Mouse (Mus musculus): ENCODE measurements around the gene Rxrb. TPM values are rescaled to one million over a fixed set of nuclear protein-coding genes. Genes with fewer than 3 reads are reported as not detected.
A peak's percentile ranks its signal among the peaks of the same experiment; 100 is the strongest.
"Not testable (repeated sequence)": the region's sequence is repeated elsewhere in the genome, so short reads cannot be mapped to it uniquely, and the experiment has no call there.

Rxrb gene
- 52.6 and 57.1 TPM in 2 replicates for polyA plus RNA-seq (2015; fragmentation: Nextera tagmentation; extraction: Ambion mirVana)

DNA sequence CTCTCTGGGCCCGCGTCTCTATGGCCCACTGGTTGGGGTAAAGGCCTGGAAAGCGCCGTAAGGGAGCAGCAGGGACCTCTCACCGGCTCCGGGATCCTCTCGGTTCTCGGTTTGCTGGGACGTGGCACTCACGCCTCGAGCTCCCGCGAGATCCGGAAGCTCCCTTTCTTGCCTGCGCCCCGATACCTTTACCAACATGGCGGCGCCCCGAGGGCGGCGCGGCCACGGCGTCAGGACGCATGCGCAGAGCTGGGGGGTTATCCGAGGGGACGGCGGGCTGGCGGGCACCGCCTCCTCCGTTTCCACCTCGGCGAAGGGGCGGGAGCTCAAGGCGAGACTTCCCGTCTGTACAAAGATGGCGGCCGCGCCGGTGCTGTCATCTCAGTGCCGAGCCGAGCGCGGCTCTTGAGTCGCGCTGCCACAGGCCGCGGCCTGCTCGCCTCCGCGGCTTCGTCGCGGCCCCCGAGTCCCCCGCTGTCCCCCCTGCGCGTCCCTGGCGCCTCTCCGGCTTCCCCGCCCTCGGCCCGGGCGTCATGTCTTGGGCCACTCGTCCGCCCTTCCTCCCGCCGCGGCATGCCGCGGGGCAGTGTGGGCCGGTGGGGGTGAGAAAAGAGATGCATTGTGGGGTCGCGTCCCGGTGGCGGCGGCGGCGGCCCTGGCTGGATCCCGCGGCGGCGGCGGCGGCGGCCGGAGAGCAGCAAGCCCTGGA, at the start of gene Rxrb, which contains the start of gene Slc39a7:
Gene Rxrb (plus strand): TSS at position 348 of the 709 bp plus-strand sequence.
Gene Slc39a7 (minus strand): TSS at position 218 of the 709 bp plus-strand sequence.
- Histone ChIP-seq H3K4me2 (peak within 1 kb of the TSS; percentile 99), H3K9me3 (replicated peaks) (no peaks in the 10 kb centered on the region), H3K36me3 (ENCODE audit: poor library complexity, severe bottlenecking) (peaks cover 46% of the 10 kb centered on the region), H3K9ac (peak within 1 kb of the TSS; percentile 94), H3K4me1 (peaks cover 61% of the 10 kb centered on the region), H3K4me3 (peak within 1 kb of the TSS; percentile 87), H3K27me3 (no peaks in the 10 kb centered on the region), H3K27ac (peak within 1 kb of the TSS; percentile 97)
- peak; percentile 82 for ATAC-seq
- under 1% methylated on average over 87 of the region's 88 CpGs for WGBS

DNA sequence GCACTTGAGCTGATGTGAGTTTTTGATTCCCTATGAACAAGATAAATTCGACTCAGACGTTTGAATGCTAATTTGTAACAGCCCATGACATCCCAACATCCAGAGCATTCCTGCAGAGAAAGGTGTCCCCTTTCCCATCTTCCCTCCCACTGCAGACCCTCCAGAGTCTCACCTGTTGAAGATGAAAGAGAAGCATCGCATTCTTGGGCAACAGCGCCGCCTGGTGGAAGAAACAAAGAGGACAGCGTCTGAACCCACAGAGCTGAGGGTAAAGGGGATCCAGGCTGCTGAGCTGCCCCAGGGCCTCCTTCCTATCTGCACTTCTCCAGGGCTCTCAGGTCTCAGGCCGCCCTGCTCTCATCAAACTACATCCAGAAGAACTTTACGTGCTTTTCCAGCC, 49.5 kb upstream of the Rxrb start:
- Histone ChIP-seq H3K27ac (peak overlapping the region; percentile 94; the same call in 1 of the 2 replicates), H3K4me2 (peak overlapping the region; percentile 65), H3K9ac (0 out of 2 replicates have a peak overlapping the region, but pooled peaks have one; percentile 75), H3K27me3 (peaks cover 37% of the 10 kb centered on the region), H3K4me1 (peaks cover 24% of the 10 kb centered on the region), H3K4me3 (peak overlapping the region; percentile 55)
- 7% methylated on average over 8 of the region's 8 CpGs for WGBS
- ATAC-seq; H3K36me3 ChIP-seq (ENCODE audit: poor library complexity, severe bottlenecking); H3K9me3 ChIP-seq (replicated peaks): not testable (repeated sequence)

DNA sequence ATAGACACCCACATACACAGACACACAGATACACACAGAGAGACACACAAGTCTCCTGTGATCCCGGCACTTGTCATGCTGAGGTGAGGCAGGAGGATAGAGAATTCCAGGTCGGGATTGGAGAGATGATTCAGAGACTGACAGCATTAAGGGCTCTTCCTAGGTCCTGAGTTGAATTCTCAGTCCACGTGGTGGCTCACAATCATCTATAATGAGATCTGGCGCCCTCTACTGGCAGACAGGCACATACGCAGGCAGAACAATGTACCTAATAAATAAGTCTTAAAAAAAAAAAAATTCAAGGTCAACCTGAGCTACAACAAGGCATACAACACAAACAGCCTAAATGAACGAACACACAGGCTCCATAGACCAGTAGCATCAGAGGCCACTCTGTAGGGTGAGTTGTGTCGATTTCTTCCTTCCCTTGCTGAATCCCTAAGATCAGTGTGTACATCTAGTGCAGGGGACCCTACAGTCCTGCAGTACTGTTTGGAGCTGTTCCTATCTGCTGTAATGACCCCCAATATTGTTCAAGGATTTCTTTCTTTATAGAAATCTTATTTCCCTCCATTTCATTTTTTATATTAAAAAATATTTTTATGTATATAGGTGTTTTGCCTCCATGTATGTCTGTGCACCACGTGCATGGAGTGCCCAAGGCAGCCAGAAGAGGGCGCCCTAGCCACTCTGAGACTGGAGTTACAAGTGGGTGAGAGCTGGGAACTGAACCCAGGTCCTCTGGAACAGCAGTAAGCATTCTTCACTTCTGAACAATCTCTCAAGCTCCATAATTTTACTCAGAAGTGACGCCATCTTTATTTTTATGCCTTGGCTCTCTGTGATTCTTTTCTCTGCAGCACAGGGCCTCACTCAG, 39.6 kb upstream of the Rxrb start:
- ATAC-seq = 0 out of 2 replicates have a peak, but pooled peaks have one; percentile 41
- H3K9me3 ChIP-seq (replicated peaks) = no peaks in the 10 kb centered on the region
- no peak overlapping the region for H3K9ac ChIP-seq
- no peaks in the 10 kb centered on the region for H3K27me3 ChIP-seq
- no peak overlapping the region for H3K4me2 ChIP-seq
- H3K36me3 ChIP-seq (ENCODE audit: poor library complexity, severe bottlenecking) = no peaks in the 10 kb centered on the region
- 31% methylated on average over 10 of the region's 10 CpGs for WGBS
- H3K4me1 ChIP-seq = no peaks in the 10 kb centered on the region
- H3K4me3 ChIP-seq = no peak overlapping the region
- no peak overlapping the region for H3K27ac ChIP-seq

DNA sequence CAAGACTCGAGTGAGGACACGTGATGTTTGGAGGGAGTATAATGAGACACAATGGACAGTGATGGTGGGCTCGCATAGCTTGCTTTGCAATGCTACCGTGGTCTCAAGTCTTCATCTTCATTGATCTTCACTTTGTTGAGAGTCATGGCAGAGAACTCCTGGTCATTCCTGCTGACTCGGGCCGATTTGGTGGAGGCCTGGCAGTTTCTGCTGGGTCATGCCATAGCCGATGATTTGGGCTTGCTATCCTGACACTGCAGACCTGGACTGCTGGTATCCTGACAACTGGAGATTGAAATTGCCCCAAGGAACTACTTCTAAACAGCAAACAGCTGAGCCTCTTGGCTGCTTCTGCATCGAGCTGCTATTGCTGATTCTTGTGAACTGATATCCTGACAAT, 36.7 kb upstream of the Rxrb start:
- Histone ChIP-seq H3K27ac (no peak overlapping the region), H3K36me3 (ENCODE audit: poor library complexity, severe bottlenecking) (no peaks in the 10 kb centered on the region), H3K4me3 (no peak overlapping the region), H3K9me3 (replicated peaks) (no peaks in the 10 kb centered on the region), H3K4me1 (peaks cover 6% of the 10 kb centered on the region), H3K27me3 (peaks cover 14% of the 10 kb centered on the region), H3K4me2 (no peak overlapping the region), H3K9ac (no peak overlapping the region)
- WGBS = 89% methylated on average over 8 of the region's 8 CpGs
- no peak for ATAC-seq

DNA sequence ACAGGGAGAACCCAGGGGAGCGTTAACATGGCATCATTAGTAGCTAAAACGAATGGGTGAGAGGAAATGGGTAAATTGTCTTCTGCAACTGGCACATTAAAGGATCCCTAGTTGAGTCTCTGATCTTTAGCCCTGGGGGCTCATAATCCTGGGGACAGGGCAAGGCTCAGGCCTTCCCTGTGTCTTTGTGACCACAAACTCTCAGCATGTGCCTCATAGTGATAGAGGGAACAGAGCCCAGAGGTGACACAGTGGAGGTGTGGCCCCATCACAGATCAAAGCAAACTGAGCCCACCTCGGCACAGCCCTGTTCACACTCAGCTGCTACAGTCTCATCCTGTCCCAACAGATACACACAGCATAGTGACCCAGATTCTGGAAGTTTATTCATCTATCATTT, 36.0 kb upstream of the Rxrb start:
- WGBS = 78% methylated on average over 3 of the region's 3 CpGs
- no peaks in the 10 kb centered on the region for H3K9me3 ChIP-seq (replicated peaks)
- no peak overlapping the region for H3K9ac ChIP-seq
- H3K4me3 ChIP-seq = no peak overlapping the region
- ATAC-seq = no peak
- H3K36me3 ChIP-seq (ENCODE audit: poor library complexity, severe bottlenecking) = no peaks in the 10 kb centered on the region
- H3K27me3 ChIP-seq = peaks cover 21% of the 10 kb centered on the region
- no peak overlapping the region for H3K27ac ChIP-seq
- H3K4me2 ChIP-seq = no peak overlapping the region
- H3K4me1 ChIP-seq = peaks cover 11% of the 10 kb centered on the region

DNA sequence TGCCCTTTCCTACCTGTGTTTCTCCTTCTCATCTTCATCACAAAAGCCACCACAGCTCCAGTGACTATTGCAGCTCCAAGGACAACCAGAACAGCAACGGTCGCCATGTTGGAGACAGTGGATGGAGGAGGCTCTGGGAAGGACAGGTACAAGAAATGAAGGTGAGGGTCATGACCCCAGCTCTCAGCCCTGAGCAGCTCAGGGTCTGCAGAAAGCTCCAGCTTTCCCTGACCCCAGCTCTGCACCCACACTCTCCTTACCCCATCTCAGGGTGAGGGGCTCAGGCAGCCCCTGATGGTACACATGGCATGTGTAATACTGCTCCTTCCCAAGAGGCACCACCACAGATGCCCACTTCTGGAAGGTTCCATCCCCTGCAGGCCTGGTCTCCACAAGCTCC, 34.6 kb upstream of the Rxrb start:
- not testable (repeated sequence) for H3K36me3 ChIP-seq (ENCODE audit: poor library complexity, severe bottlenecking); H3K4me3 ChIP-seq; H3K27ac ChIP-seq; H3K9me3 ChIP-seq (replicated peaks); H3K9ac ChIP-seq; H3K4me2 ChIP-seq; ATAC-seq
- Histone ChIP-seq H3K27me3 (peaks cover 35% of the 10 kb centered on the region), H3K4me1 (peaks cover 11% of the 10 kb centered on the region)
- 96% methylated on average over 2 of the region's 2 CpGs for WGBS

DNA sequence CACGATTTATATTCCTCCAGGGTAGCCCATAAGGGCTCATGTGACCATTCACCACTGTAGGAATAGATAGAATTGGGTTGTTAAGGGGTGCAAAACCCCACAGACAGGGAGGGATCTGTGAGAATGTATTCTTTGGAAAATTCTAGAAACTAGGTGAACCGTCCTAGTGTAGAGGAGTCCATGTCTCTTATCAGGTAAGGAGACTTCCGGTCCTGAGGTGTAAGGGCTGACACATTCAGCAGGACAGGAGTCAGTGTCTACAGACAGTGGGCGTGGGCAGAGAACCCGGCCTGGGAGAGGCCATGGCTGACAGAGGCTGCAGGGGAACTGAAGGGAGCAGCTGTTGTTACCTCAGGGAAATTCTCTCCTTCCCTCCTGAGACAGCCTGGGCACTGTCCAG, 32.9 kb upstream of the Rxrb start:
- not testable (repeated sequence) for H3K36me3 ChIP-seq (ENCODE audit: poor library complexity, severe bottlenecking); H3K4me2 ChIP-seq; H3K9me3 ChIP-seq (replicated peaks); H3K27ac ChIP-seq; ATAC-seq; H3K9ac ChIP-seq; H3K4me3 ChIP-seq
- Histone ChIP-seq H3K4me1 (peaks cover 11% of the 10 kb centered on the region), H3K27me3 (peaks cover 39% of the 10 kb centered on the region)
- 66% methylated on average over 5 of the region's 5 CpGs for WGBS

DNA sequence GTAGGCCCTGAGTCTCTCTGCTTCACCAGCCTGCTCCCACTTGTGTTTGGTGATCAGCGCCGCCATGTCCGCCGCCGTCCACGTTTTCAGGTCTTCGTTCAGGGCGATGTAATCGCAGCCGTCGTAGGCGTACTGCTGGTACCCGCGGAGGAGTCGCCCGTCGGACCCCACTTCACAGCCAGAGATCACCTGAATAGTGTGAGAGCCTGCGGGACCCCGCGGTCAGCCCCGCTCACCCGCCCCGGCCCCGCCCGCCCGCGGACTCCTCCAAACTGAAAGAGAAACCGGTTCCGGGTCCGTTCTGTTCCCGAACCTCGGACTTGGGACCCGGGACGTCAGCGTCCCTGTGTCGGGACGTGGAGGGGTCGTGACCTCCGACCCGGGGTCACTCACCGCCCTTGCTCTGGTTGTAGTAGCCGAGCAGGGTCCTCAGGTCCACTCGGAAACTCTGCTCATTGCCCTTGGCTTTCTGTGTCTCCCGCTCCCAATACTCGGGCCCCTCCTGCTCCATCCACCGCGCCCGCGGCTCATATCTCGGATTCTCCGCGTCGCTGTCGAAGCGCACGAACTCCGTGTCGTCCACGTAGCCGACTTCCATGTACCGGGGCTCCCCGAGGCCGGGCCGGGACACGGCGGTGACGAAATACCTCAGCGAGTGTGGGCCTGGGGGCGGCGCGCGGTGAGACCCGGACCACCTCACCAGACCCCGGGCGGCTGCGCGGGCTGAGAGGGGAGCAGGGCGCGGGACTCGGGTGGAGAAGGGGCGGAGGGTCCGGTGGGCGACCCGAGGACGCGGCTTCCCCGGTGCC, 32.1 kb upstream of the Rxrb start:
- H3K4me2 ChIP-seq = peak overlapping the region; percentile 96
- peaks cover 39% of the 10 kb centered on the region for H3K27me3 ChIP-seq
- H3K9ac ChIP-seq = peak overlapping the region; percentile 67
- no peak overlapping the region for H3K27ac ChIP-seq
- H3K36me3 ChIP-seq (ENCODE audit: poor library complexity, severe bottlenecking) = no peaks in the 10 kb centered on the region
- no peaks in the 10 kb centered on the region for H3K9me3 ChIP-seq (replicated peaks)
- ATAC-seq = peak; percentile 16; the same call in 1 of the 2 replicates
- peaks cover 11% of the 10 kb centered on the region for H3K4me1 ChIP-seq
- H3K4me3 ChIP-seq = peak overlapping the region; percentile 53
- 2% methylated on average over 87 of the region's 87 CpGs for WGBS

DNA sequence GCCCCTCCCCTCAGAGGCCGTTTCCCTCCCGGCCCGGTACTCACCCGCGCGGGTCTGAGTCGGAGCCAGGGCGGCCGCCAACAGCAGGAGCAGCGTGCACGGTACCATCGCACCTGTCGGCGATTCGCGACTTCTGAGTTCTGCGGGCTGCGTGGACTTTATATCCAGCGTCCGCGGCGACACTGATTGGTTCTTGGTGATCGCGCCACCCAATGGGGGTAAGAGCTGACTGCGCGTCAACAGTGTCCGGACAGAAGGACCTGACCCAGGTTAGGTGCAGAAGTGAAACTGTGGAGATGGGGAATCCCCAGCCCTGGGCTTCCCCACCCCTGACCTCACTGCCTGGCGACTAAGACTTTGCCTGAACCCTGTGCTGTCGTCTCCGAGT, 31.5 kb upstream of the Rxrb start, which contains the start of gene H2-K1:
Gene H2-K1 (minus strand): TSS at position 198 of the 388 bp plus-strand sequence.
- Histone ChIP-seq H3K9ac (peak within 1 kb of the TSS; percentile 67), H3K36me3 (ENCODE audit: poor library complexity, severe bottlenecking) (no peaks in the 10 kb centered on the region), H3K27me3 (peaks cover 39% of the 10 kb centered on the region), H3K4me1 (peaks cover 11% of the 10 kb centered on the region), H3K4me2 (peak within 1 kb of the TSS; percentile 96), H3K9me3 (replicated peaks) (no peaks in the 10 kb centered on the region), H3K27ac (no peak within 1 kb of the TSS), H3K4me3 (peak within 1 kb of the TSS; percentile 53)
- under 1% methylated on average over 29 of the region's 30 CpGs for WGBS
- peak; percentile 43; the same call in 1 of the 2 replicates for ATAC-seq

DNA sequence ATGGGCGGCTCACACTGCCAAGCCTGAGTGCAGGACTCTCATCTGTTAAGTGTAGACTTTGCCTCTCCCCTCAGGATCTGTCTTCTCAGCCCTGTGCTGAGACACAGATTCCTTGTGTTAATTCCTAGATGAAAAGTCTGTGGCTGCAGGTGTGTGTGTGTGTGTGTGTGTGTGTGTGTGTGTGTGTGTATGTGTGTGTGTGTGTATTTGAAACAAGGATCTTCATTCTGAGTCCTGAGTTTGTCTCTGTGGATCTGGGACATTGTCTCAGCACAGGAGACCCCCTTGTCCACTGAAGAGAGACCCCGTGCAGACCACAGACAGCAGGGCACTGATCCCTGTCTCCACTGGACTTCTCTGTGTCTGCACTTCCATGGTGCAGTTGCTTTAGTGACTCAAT, 30.8 kb upstream of the Rxrb start:
- not testable (repeated sequence) for H3K4me3 ChIP-seq; H3K4me2 ChIP-seq; H3K9me3 ChIP-seq (replicated peaks); H3K9ac ChIP-seq; H3K27ac ChIP-seq; H3K36me3 ChIP-seq (ENCODE audit: poor library complexity, severe bottlenecking); ATAC-seq
- 49% methylated on average over 2 of the region's 2 CpGs for WGBS
- peaks cover 39% of the 10 kb centered on the region for H3K27me3 ChIP-seq
- peaks cover 11% of the 10 kb centered on the region for H3K4me1 ChIP-seq

DNA sequence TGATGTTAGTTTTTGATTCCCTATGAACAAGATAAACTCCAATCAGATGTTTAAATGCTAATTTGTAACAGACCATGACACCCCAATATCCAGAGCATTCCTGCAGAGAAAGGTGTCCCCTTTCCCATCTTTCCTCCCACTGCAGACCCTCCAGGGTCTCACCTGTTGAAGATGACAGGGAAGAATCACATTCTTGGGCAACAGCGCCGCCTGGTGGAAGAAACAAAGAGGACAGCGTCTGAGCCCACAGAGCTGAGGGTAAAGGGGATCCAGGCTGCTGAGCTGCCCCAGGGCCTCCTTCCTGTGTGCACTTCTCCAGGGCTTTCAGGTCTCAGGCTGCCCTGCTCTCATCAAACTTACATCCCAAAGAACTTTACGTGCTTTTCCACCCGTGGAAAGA, 28.2 kb upstream of the Rxrb start:
- Histone ChIP-seq H3K36me3 (ENCODE audit: poor library complexity, severe bottlenecking) (no peaks in the 10 kb centered on the region), H3K4me1 (peaks cover 11% of the 10 kb centered on the region), H3K4me2 (no peak overlapping the region), H3K27me3 (peaks cover 39% of the 10 kb centered on the region), H3K27ac (no peak overlapping the region), H3K9ac (no peak overlapping the region), H3K9me3 (replicated peaks) (no peaks in the 10 kb centered on the region), H3K4me3 (no peak overlapping the region)
- no peak for ATAC-seq
- 5% methylated on average over 5 of the region's 5 CpGs for WGBS

All from forebrain, embryonic 13.5 days (tissue).